Mouse (Mus musculus) right cerebral cortex, postnatal 36 days (tissue): Measurements from ENCODE around the gene Dram1.
"Not testable (repeated sequence)": the region's sequence is repeated elsewhere in the genome, so short reads cannot be mapped to it uniquely, and the experiment has no call there.

ENCODE experiments used
- DNase-seq, 2 experiments: peaks; one replicate each; pipeline ENCODE4 v3.0.0; 2022; ENCODE audit warnings: low spot score in 2 of 2, mixed read lengths in 1 of 2

Dram1 gene

DNA sequence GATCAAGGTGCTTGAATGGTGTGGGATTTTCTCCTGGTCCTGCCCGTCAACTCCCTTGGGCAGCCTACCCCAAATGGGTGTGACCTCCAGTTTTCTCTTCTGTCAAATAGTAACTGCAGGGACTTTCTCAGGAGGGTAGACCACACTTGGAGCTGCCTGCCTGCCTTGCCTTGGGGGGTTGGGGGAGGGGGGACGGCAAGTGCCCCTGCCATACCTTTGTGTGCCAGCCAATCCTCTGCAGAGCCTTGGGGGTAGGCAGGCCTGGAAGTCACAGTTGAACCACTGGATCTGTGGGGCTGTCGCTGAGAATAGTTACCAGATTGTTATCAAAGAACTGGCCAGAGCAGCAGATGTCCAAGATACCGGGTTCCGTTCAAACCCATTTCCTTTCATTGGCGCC is 7.4 kb upstream of the Dram1 start:
- no peak for DNase-seq

DNA sequence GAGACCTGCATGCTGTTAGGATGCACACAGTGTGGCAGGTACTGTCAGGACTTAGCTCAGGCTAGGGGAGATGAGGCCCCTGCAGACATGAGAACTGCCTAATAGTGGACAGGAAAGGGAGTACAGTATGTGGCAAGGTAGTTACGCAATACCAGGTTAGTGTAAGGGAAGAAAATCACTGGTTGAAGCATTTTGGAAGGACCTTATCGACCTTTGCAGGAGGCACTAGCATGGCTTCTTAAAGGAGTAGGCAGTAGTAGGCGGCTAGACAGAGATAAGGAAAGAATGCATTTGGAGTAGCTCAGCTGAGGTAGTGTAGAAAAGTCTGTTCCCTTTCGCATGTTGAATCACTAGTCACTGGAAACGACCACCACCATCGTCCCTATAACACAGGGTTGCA is 6.9 kb upstream of the Dram1 start:
- no peak for DNase-seq

DNA sequence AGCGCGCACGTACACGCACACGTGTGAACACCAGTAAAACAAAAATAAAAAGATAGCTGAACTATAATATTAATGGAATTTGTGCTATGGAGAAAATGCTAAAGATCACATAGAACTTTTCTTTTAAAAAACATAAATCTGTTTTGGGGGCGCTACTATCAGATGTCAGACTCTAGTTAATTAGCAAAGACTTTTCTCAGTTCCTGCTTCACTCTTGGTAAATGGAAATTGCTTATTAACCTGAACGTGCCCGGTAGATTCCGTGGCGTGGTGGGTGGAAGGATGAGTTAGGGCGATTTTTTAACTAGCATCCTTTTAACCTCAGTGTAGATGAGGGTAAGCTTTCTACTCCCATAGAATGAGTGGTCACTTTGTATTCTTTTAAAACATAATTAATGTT is 6.4 kb upstream of the Dram1 start:
- no peak for DNase-seq

DNA sequence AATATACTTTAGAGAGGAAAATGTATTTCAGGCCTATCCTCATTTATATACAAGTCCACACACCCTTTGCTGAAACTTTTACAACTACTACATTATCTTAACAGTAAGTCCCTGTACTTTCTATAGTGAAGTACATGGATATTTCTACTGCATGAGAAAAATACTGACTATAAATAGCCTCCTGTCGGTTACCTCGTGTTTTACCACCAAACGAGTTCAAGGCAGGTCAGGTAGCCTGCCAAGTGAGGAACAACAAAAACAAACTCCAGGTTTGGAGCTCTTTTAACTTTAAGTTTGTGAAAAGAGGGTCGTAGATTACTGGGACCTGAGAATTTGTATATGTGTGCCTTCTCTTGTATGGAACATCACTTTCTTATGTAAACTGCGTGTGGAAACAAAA is 5.2 kb upstream of the Dram1 start:
- DNase-seq: no peak

DNA sequence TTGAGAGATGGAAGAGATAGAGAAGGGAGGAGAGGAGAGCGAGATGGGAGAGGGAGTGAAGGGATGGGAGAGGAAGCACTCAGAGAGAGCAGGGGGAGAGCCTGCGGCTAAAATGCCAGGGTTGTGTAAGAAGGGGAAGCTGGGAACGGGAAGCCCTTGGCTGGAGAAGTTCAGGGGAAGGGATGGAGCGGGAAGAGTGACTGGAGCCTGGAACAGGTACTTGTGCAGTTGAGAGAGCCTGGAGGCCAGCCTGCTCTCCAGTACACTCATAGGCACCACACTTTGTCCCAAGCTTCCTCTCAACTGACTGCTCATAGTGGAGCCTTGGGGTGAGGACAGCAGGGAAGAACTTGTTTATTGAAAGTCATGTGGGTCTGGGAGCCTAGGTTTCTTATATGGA is 4.6 kb upstream of the Dram1 start:
- no peak for DNase-seq

DNA sequence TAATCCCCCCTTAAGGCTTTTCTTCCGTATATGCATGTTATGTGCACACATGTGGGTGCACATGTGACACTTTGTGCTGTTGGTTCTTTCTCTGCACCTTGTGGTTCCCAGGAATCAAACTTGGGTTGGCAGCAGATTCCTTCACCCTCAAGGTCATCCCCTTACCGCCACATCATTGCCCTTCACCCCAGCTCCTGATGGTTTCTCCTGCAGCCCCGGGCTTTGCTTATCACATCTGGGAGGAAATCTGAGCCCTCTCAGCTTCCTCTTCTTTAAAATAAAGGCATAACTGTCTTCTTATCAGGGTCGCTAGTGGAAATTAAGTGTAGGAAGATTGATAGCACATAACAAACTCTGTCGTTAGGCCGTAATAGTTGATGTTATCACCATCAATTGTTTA is 3.1 kb upstream of the Dram1 start:
- DNase-seq: no peak

DNA sequence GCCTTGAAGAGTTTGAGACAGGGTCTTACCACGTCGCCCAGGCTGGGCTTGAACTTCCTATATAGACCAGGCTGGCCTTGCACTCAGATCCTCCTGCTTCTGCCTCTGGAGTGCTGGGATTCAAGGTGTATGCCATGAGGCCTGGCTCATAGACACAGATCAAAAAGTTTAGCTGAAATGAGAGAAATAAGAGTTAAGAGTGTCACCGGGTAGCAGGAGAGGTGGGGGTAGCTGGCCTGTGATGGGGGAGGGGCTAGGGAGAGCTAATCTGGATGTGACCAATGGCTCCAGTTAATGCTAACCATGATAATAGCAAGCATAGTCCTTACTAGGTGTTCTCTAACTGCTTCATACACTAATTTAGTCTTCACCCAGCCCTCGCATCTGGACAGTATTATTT is 2.4 kb upstream of the Dram1 start:
- DNase-seq: no peak

DNA sequence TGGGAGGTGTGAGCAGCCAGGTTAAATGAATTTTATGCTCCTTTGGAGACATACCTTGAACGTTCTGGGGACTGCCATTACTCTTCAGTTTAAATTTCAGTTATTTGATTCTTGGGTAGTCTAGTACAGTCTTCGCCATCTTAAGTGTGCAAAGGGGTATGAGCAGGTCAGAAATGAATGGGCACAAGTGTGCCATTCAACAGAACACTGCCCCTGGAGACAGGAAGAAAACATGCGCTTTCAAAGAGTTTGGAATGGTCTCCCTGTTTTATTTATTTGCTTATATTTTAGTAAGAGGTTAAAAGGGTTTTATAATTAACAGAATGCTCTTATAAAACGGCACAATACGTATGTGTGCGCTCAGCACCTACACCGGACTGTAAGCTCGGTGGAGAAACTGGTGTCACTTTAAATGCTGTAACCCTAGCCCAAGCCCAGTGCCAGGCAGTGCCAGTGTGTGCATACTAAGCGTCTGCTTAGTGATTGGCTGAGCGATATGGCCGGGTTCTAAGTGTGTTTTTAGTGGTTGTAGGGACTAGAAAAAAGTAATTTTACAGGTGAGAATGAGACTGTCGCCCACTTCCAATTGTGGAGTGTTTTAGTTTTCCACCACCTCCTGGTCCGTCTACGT is 1.7 kb upstream of the Dram1 start:
- no peak for DNase-seq

DNA sequence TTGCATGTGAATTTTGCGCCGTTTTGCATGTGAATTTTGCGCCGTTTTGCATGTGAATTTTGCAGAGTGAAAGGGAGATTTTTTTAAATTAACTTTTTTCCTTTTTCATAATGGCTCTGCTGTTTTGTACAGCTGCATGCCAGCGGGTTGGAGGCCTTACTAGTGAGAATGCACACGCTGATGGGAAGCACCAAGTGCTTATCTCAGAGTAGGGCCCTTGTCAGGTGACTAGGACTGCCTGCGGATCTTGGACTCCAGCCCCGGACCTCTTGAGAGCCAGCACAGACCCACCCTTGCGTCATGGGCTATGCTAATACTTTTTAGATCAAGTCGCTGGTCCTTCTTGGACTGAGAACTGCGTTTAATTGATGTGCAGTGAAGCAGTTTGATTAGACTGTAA is 1.1 kb upstream of the Dram1 start:
- DNase-seq: no peak

DNA sequence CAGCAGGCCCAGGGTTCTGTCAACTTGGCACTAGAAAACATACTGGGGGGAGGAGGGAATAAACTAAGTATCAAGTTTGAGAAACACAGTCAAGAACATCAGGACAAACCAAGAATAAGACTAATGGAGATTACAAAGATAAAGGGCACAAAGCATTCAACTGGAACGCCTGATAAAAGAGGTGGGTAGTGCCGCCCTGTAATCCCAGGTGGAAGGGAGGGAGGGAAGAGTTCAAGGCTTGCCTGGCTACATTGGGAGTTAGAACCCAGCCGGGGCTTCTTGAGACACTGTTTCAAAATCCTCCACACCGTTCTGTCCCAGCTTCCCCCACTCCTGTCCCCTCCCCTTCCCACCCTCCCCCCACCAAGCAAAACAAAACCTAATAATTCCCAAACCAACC is 1.2 kb downstream of the Dram1 start:
- no peak for DNase-seq

DNA sequence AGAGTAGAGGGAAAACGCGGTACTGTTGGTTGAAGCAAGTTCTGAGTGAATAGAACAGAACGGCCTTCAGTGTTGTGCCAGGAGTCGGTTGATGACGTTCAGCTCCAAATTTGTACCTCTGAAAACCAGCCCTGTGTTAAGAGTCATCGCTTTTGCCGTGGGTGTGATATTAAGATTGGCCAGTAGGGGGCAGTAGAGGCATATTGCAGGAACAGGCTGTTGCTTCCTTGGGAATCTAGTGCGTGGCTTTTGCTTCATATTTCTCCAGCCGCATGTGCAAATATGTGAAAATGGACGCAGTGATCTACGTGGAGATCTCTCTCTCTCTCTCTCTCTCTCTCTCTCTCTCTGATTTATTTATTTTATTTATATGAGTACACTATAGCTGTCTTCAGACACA is 2.1 kb downstream of the Dram1 start:
- peak; percentile 88 to 91 for DNase-seq

DNA sequence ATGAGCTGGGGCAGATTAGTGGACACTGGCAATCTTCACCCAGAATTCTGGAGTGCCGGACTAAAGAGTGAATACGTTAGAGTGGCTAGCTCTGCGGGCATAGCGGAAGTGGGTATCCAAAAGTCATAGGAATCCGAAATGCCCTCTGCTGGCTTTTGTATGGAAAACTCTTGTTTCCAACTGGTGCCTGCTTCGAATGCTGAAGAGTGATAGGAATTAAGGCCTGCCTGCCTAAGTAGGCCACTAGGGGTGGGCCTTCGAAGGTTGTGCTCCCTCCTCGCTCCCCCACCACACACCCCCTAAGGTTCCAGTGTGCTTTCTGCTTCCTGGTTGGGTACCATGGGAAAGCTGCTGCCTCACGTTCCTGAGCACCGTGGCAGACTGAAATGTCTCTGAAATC is 3.9 kb downstream of the Dram1 start:
- DNase-seq: no peak

DNA sequence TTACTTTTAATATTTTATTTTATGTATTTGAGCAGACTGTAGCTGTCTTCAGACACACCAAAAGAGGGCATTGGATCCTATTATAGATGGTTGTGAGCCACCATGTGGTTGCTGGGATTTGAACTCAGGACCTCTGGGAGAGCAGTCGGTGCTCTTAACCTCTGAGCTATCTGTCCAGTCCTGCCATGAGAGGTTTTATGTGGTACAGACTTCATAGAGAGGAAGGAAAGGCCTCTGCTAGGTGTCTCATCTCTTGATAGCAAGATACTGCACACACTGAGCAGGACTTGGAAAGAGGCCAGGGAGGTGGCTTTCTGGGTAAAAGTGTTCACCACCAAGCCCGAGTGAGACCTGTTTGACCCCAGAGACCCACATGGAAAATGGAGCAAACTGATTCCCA is 5.9 kb downstream of the Dram1 start:
- DNase-seq: not testable (repeated sequence)

DNA sequence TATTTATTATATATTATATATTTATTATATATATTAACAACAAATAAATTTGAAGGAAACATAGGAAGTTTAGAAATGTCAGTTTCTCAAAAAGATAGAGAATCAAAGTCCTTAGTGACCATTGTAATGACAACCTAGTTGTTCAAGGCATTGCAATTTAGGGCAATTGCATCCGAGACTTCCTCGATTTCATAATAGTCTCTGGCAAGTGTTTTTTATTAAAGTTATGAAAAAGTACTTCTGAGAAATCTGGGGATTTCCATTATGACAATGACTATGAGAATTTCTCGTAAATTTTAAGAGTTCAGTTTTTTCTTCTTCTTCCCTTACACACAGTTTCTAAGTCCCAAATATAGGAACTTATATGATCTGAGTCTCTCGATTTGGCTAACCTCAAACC is 6.4 kb downstream of the Dram1 start:
- no peak for DNase-seq

DNA sequence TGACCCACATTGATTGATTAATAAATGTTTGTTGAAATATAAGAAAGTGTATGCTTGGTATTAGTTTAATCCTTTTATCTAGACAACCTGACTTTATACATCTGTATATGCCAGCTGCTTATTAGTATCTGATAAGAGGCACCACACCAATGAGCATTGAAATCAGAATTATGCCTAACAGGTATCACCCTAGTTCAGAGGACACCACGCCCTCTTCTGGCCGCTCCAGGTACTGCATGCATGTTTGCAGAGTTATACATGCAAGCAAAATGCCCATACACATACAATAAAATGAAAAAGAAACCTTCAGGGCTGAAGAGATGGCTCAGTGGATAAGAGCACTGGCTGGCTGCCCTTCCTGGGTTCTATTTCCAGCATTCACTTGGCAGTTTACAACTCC is 7.1 kb downstream of the Dram1 start:
- DNase-seq: no peak

DNA sequence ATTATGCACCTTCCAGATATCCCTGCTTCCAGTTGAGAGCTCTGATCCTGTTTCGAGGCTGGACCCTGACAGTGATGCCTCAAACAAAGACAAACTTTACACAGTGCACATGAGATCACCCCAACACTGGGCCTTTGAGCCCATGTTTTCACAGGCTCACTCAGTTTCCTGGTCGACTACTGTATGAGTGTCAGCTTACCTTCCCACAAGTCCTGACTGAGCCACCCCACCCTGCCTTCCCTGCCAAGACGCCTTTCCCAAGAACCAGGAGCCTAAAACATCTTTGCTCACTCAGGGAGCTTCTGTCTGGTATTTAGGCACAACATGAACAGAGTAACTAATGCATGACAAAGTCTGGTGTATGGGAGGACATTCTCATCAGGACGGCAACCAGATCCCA is 9.6 kb downstream of the Dram1 start:
- DNase-seq: no peak

DNA sequence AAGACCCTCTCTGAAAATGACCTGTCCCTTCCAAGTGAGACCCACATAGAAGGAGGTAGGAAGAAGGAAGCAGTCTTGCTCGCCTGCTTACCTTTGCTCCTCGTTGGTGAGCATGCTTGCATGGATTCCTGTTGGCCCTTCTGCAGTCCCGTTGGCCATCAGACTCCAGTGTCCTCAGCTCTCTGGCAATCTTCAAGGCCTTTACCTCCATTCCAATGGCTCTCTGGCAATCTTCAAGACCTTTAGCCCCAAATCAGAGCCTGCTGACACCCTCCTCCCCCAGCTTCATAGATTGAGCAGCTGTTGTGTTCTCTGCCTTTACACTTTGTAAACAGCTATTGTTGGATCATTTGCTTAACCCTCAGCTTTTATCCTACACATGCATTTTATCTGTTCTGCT is 14.7 kb downstream of the Dram1 start:
- DNase-seq: no peak

DNA sequence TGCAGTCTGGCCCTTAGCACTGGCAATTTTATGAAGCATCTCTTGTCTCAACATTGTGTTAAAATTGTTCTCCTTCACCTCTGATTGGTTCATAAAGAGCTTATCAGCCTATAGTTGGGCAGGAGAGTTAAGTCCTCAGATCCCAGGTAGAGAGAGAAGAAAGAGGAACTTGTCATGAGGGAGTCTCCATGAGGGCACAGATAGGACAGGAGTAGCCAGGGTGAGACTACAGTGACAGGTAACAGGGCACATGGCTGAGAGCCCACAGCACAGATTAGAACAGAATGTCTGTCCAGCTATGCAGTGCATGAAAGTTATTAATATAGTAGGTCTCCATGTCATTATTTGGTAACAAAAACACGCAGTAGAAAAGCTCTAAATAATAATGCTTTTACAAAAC is 16.7 kb downstream of the Dram1 start:
- no peak for DNase-seq

DNA sequence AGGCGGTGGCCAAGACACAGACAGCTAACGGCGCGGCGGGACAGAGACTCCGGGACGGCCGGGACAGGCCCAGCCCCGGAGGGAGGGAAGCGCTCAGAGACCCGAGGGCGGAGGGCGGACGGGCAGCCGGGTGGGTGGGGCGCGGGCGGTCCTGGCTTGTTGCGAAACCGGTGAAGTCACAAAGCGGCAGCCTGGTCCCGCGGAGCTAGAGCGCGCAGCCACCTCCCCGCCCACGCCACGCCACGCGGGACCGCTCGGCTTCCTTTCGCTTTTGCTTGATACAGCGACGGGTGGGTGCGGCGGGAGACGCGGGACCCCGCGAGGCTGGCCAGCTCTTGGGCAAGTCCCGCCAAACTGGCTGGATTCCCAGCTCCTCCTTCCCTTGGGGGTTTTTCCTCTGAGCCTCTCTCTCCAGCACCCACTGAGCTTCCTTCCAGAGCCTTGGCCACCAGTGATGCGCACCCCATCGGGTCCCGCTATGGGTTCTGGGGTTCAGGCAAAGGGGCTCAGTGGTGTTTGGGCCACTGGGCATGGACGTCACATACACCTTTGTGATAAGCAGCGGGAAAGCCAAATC is 21.8 kb downstream of the Dram1 start:
- peak; percentile 28 to 36 for DNase-seq

DNA sequence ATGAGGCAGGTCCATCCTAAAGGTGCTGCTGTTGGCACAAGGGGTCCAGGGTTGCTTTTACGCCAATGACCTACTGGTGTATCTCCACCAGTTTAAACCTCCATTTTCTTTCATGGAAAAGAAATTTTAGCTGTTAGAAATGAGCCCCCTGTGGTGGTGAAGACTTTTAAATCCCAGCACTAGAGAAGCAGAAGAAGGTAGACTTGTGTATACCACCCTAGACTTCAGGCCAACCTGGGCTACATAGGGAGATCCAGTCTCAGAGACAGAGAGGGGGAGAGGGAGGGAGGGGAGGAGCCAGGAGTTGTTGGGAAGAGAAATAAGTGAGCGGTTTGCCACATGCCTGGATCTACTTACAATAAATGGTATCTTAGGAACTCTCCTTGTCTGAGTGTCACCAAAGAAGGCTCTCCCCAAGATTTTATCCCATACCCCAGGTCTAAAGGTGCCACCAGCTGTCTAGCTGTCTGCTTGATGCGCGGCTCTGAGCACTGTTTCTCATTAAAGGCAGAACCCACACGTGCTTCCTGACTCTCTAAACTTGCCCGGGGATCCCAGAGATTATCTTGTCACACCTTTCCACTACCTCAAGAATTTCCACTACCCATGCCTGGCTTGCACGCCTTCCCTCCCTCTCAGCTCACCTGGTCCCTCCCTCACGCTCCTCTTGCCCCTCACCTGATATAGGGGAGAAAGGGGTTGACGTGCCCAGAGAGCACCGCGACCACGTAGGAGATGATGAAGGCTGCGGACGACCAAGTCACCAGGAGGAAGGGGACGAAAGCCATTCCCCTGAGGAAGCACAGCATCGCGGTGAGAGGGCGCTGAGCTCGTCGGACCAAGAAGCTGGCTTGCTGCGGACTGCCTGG is 22.5 kb downstream of the Dram1 start:
- no peak for DNase-seq

DNA sequence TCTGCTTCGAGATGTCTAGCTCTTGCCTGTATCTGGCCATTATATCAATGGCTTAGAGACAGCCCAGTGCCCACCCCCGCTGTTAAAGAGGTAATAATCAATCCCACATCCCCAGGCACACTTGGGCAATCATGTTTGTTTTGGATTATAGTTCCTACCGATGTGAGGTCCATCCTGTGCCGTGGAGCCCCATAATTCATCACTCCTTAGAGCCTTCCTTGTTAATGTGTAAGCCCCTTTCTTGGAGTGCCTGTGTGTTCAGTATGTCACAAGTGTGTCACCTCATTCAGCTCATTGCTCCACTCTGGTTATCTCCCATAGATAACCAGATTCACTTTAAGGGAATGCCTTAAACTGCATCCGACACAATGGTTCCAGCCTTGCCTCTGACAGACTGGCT is 24.3 kb downstream of the Dram1 start:
- DNase-seq: no peak

DNA sequence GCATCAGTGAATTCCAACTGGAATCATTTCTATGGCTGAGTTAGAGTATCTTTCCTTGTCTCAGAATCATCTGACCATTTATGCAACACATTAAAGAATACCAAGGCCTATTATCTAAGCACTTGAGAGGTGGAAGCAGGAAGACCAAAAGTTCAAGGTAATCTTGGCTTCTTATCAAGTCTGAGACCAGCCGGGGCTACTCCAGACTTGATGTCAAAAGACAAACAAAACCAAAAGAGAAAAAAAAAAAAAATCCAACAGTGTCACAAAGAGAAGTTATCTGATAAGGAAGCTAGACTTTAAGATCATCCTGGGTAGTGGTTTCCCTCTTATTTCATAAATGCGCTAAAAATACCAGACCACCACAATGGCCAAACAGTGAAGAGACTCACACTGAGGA is 26.3 kb downstream of the Dram1 start:
- DNase-seq: no peak

DNA sequence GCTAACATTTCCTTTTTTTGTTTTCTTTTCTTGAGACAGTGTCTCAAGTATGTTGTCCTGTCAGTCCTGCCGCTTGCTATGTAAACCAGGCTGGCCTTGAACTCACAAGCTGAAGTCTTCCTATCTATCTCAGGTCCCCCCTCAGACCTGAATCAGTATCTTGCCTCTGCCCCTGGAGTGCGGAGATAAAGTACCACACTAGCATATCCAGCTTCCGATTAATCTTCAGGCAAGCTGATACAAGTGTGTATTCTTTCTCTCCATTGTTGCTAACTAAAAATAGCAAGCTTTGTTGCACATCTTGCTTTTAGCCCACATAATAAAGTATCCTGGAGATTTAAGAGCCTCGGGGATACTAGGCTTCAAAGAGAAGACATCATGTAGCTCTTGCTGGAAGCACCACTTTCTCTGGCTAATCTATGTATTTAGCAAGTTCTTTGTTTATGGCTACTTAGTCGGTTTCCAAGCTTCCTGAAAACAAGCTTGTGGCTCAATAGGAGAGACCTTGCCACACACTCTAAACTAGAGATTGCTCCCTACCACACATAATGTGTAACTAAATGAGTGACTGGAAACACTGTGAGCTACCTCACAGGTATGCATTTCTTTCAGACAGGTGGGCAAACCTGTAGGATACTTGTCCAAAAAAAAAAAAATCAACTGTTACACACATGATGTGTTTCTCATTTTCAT is 27.3 kb downstream of the Dram1 start:
- DNase-seq: no peak
